Mouse (Mus musculus) liver, adult 2 months (tissue): ENCODE measurements around the gene Irgc1.

ENCODE experiments used
- CTCF ChIP-seq: fragments of 200-500 bp; IDR thresholded peaks from 2 replicates; pipeline ENCODE4 v1.5.1; 2011; ENCODE audit warnings: low read depth, low read length, control low read depth
- POLR2A ChIP-seq: fragments of 200-500 bp; IDR thresholded peaks from 2 replicates; pipeline ENCODE4 v1.6.1; 2011; ENCODE audit warnings: low read length, control low read depth; ENCODE audit not compliant: insufficient read depth; ENCODE audit errors: extremely low read depth

GRCm38 (mm10) chr7:24406528-24407344, 45.4 kb downstream of the Irgc1 start:
- TF ChIP-seq CTCF (peak; percentile 73), POLR2A (no peak)
